Mouse (Mus musculus) heart, adult 2 months (tissue): Measurements from ENCODE around the gene Luzp1. TPM values are rescaled to one million over a fixed set of nuclear protein-coding genes. Genes with fewer than 3 reads are reported as not detected.
A peak's percentile ranks its signal among the peaks of the same experiment; 100 is the strongest.

Source experiments
- DNase-seq, 2 experiments: peaks; one replicate each; pipeline ENCODE4 v3.0.0; 2021
- H3K27ac ChIP-seq: fragments of 200-600 bp; 2 replicates; pipeline ENCODE4 v1.8.1; 2022
- H3K27me3 ChIP-seq: fragments of 200-500 bp; 2 replicates; pipeline ENCODE4 v1.6.1; 2012; ENCODE audit warnings: mild to moderate bottlenecking, low read length, inconsistent platforms, mixed read lengths; ENCODE audit not compliant: control insufficient read depth, insufficient read depth
- H3K36me3 ChIP-seq: fragments of 200-500 bp; 2 replicates; pipeline ENCODE4 v1.6.1; 2012; ENCODE audit warnings: low read length, inconsistent platforms; ENCODE audit not compliant: control insufficient read depth, insufficient read depth
- H3K4me1 ChIP-seq: fragments of 200-500 bp; 2 replicates; pipeline ENCODE4 v1.6.1; 2011; ENCODE audit warnings: low read length; ENCODE audit not compliant: control insufficient read depth, insufficient read depth
- H3K4me3 ChIP-seq: fragments of 200-600 bp; 2 replicates; pipeline ENCODE4 v1.8.1; 2022
- H3K79me2 ChIP-seq: fragments of 200-500 bp; replicated peaks from 2 replicates; pipeline ENCODE4 v1.6.1; 2012; ENCODE audit warnings: mild to moderate bottlenecking, inconsistent platforms, low read length, moderate library complexity, mixed read lengths; ENCODE audit not compliant: control insufficient read depth, insufficient read depth
- H3K9ac ChIP-seq: fragments of 200-500 bp; 2 replicates; pipeline ENCODE4 v1.6.1; 2012; ENCODE audit warnings: low read depth, mild to moderate bottlenecking, control low read depth, inconsistent platforms, low read length, mixed read lengths
- CTCF ChIP-seq: fragments of 200-600 bp; IDR thresholded peaks from 2 replicates; pipeline ENCODE4 v1.8.1; 2022; ENCODE audit warnings: antibody characterized with exemption, mild to moderate bottlenecking, moderate library complexity
- EP300 ChIP-seq: fragments of 200-500 bp; IDR thresholded peaks from 2 replicates; pipeline ENCODE4 v1.6.1; 2011; ENCODE audit warnings: low read depth, low read length, control low read depth; ENCODE audit not compliant: insufficient read depth
- POLR2A ChIP-seq: fragments of 200-500 bp; IDR thresholded peaks from 2 replicates; pipeline ENCODE4 v1.6.1; 2011; ENCODE audit warnings: mild to moderate bottlenecking, low read depth, low read length, control low read depth; ENCODE audit not compliant: insufficient read depth
- WGBS: fragments of 180-500 bp; shearing (Covaris S2); methylation state at CpG from one replicate; pipeline ENCODE4 v1.1.7; 2018; 5-methylcytosine and 5-hydroxymethylcytosine counted together
- intact Hi-C: fragments of 180-260 bp; cut with DNase I; formaldehyde crosslinking; loops from one replicate; pipeline ENCODE4 v1.15.1; 2025
- polyA plus RNA-seq: library from polyadenylated mRNA; depleted of rRNA; stranded (reverse); fragments of >200 nt; gene quantifications from 2 replicates; pipeline ENCODE4 v1.2.3, GENCODE M21; 2012
- total RNA-seq, 2 experiments: library from RNA; stranded (reverse); gene quantifications; 2 replicates each; pipeline ENCODE4 v1.2.3; 2021

Luzp1 gene
- total and polyA plus RNA-seq, 3 experiments, result 11.0 to 37.8 (median 36.5) TPM

GRCm38 (mm10) chr4:136546279-136547045 is 76.9 kb downstream of the Luzp1 start:
- H3K4me3 ChIP-seq, result no peak overlapping the region
- no peak for TF ChIP-seq EP300
- TF ChIP-seq CTCF, result no peak
- no peak for TF ChIP-seq POLR2A
- peak overlapping the region; percentile 15; the same call in 1 of the 2 replicates for H3K27ac ChIP-seq
- no peak overlapping the region for H3K9ac ChIP-seq
- intact Hi-C loops, result no loop called here
- H3K27me3 ChIP-seq, result no peaks in the 10 kb centered on the region
- H3K4me1 ChIP-seq, result peaks cover 10% of the 10 kb centered on the region
- no peaks in the 10 kb centered on the region; the same call in none of the 2 replicates for H3K79me2 ChIP-seq
- no peak for DNase-seq
- WGBS, result 45% methylated on average over 3 of the region's 3 CpGs
- peaks cover 30% of the 10 kb centered on the region for H3K36me3 ChIP-seq

GRCm38 (mm10) chr4:136547721-136548120 is 78.2 kb downstream of the Luzp1 start:
- Histone ChIP-seq H3K4me1 (peaks cover 10% of the 10 kb centered on the region), H3K9ac (no peak overlapping the region), H3K79me2 (no peaks in the 10 kb centered on the region; the same call in 1 of the 2 replicates), H3K27me3 (no peaks in the 10 kb centered on the region), H3K4me3 (no peak overlapping the region), H3K36me3 (peaks cover 31% of the 10 kb centered on the region), H3K27ac (no peak overlapping the region)
- WGBS, result 71% methylated on average over 1 of the region's 1 CpGs
- no peak for TF ChIP-seq POLR2A
- no peak for TF ChIP-seq EP300
- no peak for TF ChIP-seq CTCF
- no peak for DNase-seq
- intact Hi-C loops, result no loop called here

- H3K27me3 ChIP-seq, result no peaks in the 10 kb centered on the region
- no peak for DNase-seq
- H3K4me1 ChIP-seq, result peaks cover 12% of the 10 kb centered on the region
- WGBS, result 58% methylated on average over 1 of the region's 1 CpGs
- H3K79me2 ChIP-seq, result no peaks in the 10 kb centered on the region; the same call in 1 of the 2 replicates
- no peak overlapping the region for H3K27ac ChIP-seq
- H3K9ac ChIP-seq, result no peak overlapping the region
- H3K36me3 ChIP-seq, result peaks cover 34% of the 10 kb centered on the region
- H3K4me3 ChIP-seq, result no peak overlapping the region
- TF ChIP-seq CTCF (no peak), EP300 (no peak), POLR2A (no peak)
- intact Hi-C loops, result no loop called here
Observed at GRCm38 (mm10) chr4:136548381-136548801, 78.8 kb downstream of the Luzp1 start.

DNA sequence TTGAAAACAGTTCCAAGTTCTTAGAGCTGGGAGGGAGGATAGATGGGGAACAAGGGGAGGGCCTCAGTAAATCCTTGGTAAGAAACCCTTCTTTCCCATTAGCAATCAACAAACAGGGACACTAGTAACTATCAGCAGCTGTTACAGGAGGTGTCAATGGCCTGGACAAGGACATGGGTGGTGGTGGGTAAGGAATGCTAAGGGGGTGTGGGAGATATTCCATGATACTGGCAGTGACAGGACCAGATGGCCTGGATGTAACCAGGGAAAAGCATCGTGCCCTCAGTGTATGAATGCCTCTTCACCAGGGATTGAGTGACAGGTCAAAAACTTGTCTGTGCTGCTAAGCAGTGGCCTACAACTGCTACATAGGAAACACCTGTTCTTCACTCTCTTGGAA is 83.5 kb downstream of the Luzp1 start:
- H3K27me3 ChIP-seq, result no peaks in the 10 kb centered on the region
- intact Hi-C loops, result no loop called here
- H3K27ac ChIP-seq, result no peak overlapping the region
- peaks cover 1% of the 10 kb centered on the region for H3K79me2 ChIP-seq
- no peak for DNase-seq
- TF ChIP-seq EP300, result no peak
- no peak for TF ChIP-seq CTCF
- no peak for TF ChIP-seq POLR2A
- H3K4me3 ChIP-seq, result no peak overlapping the region
- WGBS, result 37% methylated on average over 1 of the region's 1 CpGs
- H3K4me1 ChIP-seq, result peaks cover 4% of the 10 kb centered on the region
- H3K9ac ChIP-seq, result no peak overlapping the region
- peaks cover 21% of the 10 kb centered on the region for H3K36me3 ChIP-seq

- no peak overlapping the region for H3K27ac ChIP-seq
- WGBS, result 88% methylated on average over 2 of the region's 2 CpGs
- DNase-seq, result no peak
- no peaks in the 10 kb centered on the region for H3K27me3 ChIP-seq
- intact Hi-C loops, result no loop called here
- H3K79me2 ChIP-seq, result peaks cover 1% of the 10 kb centered on the region; the same call in 1 of the 2 replicates
- H3K4me3 ChIP-seq, result no peak overlapping the region
- no peak overlapping the region for H3K9ac ChIP-seq
- H3K4me1 ChIP-seq, result peaks cover 1% of the 10 kb centered on the region; the same call in 1 of the 2 replicates
- no peak for TF ChIP-seq POLR2A
- no peak for TF ChIP-seq EP300
- no peak for TF ChIP-seq CTCF
- H3K36me3 ChIP-seq, result peaks cover 21% of the 10 kb centered on the region
Observed at GRCm38 (mm10) chr4:136557638-136558037, 88.1 kb downstream of the Luzp1 start.

DNA sequence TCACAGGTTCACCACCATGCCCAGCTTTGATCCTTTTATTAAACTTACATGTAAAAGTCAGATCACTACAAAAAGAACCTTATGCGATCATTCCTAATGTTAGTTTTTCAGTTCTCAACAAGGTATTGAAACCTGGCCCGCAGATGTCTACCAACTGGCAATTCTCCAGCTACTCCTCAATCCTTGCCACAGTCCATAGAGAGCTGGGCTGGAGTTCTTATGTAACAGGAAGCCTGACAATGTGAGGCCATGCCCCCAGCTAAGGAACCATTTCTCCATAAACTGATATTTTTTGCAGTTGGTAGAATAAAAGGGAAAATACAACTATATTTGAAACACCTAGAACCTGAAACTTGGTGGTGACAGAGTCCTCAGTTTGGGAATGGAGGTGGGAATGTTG is 90.1 kb downstream of the Luzp1 start:
- intact Hi-C loops, result no loop called here
- Histone ChIP-seq H3K79me2 (peaks cover 1% of the 10 kb centered on the region; the same call in 1 of the 2 replicates), H3K27me3 (no peaks in the 10 kb centered on the region), H3K4me1 (no peaks in the 10 kb centered on the region), H3K9ac (no peak overlapping the region), H3K27ac (no peak overlapping the region), H3K36me3 (peaks cover 10% of the 10 kb centered on the region), H3K4me3 (no peak overlapping the region)
- TF ChIP-seq EP300, result no peak
- TF ChIP-seq CTCF, result no peak
- no peak for TF ChIP-seq POLR2A
- 71% methylated on average over 2 of the region's 2 CpGs for WGBS
- no peak for DNase-seq
